Mouse (Mus musculus): ENCODE results near the gene Cyb561a3. TPM values are rescaled to one million over a fixed set of nuclear protein-coding genes. Genes with fewer than 3 reads are reported as not detected.

The Cyb561a3 gene
- polyA plus RNA-seq, 1 experiment from 2014 or later, result 13.5 TPM

DNA sequence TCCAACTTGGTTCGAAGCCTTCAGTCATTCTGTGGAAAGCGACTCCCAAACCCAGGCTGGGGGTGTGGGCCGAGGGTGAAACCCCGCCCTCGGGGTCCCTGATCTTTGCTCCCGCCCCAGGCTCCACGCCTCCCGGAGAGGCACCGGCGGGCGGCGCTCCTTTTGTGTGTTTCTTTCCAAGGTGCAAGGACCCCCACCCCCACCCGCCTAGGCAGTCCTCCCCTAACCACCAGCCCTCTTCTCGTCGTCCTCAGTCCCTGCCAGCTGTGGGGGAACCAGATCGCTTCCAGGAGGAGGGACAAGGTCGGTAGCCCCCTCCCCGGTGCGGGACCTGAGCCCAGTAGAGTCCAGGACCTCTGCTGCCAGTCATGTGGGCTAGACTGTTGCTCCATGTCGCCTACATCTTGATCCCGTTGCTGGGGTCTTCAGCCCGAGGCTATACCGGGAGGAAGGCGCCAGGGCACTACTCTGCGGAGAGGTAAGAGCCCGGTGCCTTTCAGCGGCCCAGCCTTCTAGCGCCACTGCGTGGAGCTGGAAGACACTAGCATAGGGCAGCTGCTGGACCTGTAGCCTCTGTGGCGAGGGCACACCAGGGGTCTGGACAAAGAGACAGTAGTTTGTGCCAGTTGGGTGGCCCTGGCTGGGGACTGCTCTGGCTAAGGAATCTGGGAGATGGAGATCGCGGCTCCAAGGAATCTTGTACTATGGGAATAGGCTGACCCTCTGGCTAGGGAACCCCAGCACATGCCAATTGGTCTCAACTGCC is 57.3 kb downstream of the Cyb561a3 start, which contains the start of gene Vwce:
Gene Vwce (plus strand): TSS at position 108 of the 766 bp plus-strand sequence.
- Histone ChIP-seq H3K27me3 (replicated peaks) (peaks cover 4% of the 10 kb centered on the region; the same call in 1 of the 2 replicates), H3K36me3 (peaks cover 27% of the 10 kb centered on the region), H3K4me3 (peak within 1 kb of the TSS; percentile 53), H3K4me1 (replicated peaks) (peaks cover 16% of the 10 kb centered on the region), H3K4me2 (peak within 1 kb of the TSS; percentile 98), H3K27ac (ENCODE audit: poor library complexity, severe bottlenecking) (no peak within 1 kb of the TSS), H3K9ac (peak within 1 kb of the TSS; percentile 73), H3K9me3 (replicated peaks) (no peaks in the 10 kb centered on the region)
- 2% methylated on average over 32 of the region's 32 CpGs for WGBS
- ATAC-seq (ENCODE audit: insufficient number of reproducible peaks, low FRiP score), result peak; percentile 84

DNA sequence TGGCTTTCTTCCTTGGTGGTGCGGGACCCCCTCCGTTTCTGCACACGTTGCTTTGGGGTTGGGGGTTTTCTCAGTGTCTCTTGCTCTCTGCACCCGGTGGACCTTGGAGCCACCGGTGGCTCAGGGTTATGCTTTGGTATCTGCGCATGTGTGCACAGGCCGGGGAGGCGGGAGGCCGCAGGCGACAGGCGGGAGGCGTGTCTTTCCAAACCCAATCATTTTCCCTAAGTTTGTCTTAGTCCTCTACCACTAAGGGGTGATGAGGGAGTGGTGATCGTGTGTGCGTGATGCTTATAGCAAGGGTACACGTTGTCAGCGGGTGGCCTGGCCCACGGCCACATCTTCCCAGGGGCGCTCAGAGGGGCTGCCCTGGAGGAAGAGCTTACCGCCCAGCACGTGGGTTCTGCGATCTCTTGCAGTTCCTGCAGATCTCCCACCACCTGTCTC is 57.9 kb downstream of the Cyb561a3 start:
- H3K27me3 ChIP-seq (replicated peaks), result peaks cover 4% of the 10 kb centered on the region; the same call in 1 of the 2 replicates
- peaks cover 16% of the 10 kb centered on the region for H3K4me1 ChIP-seq (replicated peaks)
- ATAC-seq (ENCODE audit: insufficient number of reproducible peaks, low FRiP score), result peak; percentile 89
- H3K27ac ChIP-seq (ENCODE audit: poor library complexity, severe bottlenecking), result no peak overlapping the region
- H3K36me3 ChIP-seq, result peaks cover 21% of the 10 kb centered on the region
- H3K9ac ChIP-seq, result peak overlapping the region; percentile 73
- peak overlapping the region; percentile 53 for H3K4me3 ChIP-seq
- 6% methylated on average over 21 of the region's 21 CpGs for WGBS
- peak overlapping the region; percentile 98 for H3K4me2 ChIP-seq
- no peaks in the 10 kb centered on the region for H3K9me3 ChIP-seq (replicated peaks)

DNA sequence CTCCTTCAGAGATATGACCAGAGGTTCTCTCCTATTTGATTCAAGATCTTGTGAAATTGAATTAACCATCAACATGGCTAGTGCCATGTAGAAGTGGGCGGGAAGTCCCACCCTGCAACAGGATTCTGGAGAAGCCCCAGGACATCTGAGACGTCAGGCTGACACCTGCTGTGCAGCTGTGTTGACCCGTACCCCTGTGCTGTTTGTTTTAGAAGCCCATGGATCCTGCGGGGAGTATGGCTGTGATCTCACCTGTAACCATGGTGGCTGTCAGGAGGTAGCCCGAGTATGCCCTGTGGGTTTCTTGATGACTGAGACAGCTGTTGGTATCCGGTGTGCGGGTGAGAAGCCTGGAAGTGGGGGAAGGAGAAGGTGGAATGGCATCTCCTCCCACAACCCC is 60.9 kb downstream of the Cyb561a3 start:
- H3K4me3 ChIP-seq, result no peak overlapping the region
- H3K36me3 ChIP-seq, result no peaks in the 10 kb centered on the region
- no peak for ATAC-seq (ENCODE audit: insufficient number of reproducible peaks, low FRiP score)
- no peak overlapping the region for H3K27ac ChIP-seq (ENCODE audit: poor library complexity, severe bottlenecking)
- peaks cover 11% of the 10 kb centered on the region for H3K27me3 ChIP-seq (replicated peaks)
- peaks cover 22% of the 10 kb centered on the region for H3K4me1 ChIP-seq (replicated peaks)
- no peak overlapping the region for H3K4me2 ChIP-seq
- H3K9me3 ChIP-seq (replicated peaks), result no peaks in the 10 kb centered on the region
- no peak overlapping the region for H3K9ac ChIP-seq
- 52% methylated on average over 7 of the region's 7 CpGs for WGBS

DNA sequence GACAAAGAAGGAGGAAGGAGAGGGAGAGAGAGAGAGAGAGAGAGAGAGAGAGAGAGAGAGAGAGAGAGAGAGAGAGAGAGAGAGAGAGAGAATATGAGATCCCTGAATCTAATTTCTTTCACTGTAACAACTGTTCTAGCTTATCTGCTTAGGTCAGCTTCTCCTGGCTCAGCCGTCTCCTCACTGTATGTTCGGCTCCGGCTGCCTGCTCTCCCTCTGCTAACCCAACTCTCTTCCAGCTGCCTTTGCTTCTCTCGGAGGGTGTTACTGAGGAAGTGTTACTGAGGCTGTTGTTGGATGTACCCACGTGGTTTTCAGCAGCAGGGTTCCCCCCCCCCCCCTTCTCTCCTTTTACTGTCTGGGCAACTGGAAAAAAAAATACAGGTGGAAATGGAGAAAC is 63.1 kb downstream of the Cyb561a3 start:
- Histone ChIP-seq H3K36me3 (no peaks in the 10 kb centered on the region), H3K27me3 (replicated peaks) (peaks cover 7% of the 10 kb centered on the region), H3K9ac (no peak overlapping the region), H3K9me3 (replicated peaks) (no peaks in the 10 kb centered on the region), H3K4me1 (replicated peaks) (peaks cover 11% of the 10 kb centered on the region), H3K4me3 (no peak overlapping the region), H3K4me2 (peak overlapping the region; percentile 33), H3K27ac (ENCODE audit: poor library complexity, severe bottlenecking) (no peak overlapping the region)
- no peak for ATAC-seq (ENCODE audit: insufficient number of reproducible peaks, low FRiP score)
- WGBS, result 2% methylated on average over 5 of the region's 5 CpGs

DNA sequence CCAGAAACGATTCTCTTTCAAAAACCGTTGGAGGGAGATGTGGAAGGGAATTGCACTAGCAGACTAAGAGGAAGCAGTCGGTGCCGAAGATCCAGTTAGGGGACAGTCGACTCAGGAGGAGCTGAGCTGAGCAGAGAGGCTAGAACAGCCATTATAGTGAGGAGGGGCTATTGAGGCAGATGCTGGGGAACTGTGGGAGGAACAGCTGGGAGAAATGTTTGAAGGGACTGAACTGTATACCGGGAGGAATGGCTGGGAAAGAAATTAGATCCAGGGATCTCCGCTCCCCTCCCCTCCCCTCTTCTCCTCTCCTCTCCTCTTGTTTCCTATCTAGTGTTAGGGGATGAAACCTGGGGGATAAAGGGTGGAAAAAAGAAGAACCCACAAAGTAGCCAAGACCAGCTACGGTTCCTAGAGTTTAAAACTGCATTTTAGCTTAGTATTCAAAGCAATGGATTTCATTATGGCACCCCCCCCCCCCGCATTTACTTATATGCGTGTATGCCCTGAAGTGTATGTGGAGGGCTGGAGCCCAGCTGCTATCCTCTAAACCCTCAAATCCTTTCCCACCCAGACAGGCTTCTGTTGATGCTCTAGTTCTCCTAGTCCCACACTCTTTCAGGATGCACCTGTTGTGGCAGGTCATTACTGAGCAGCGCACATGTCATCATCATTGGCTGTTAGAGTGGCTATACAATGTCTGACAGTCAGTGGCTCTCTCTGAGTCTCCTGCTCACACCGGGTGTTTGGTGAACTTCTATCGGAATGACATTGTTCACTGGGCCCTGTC is 63.8 kb downstream of the Cyb561a3 start:
- no peaks in the 10 kb centered on the region for H3K9me3 ChIP-seq (replicated peaks)
- peaks cover 7% of the 10 kb centered on the region for H3K27me3 ChIP-seq (replicated peaks)
- 50% methylated on average over 13 of the region's 13 CpGs for WGBS
- H3K4me2 ChIP-seq, result peak overlapping the region; percentile 33
- H3K27ac ChIP-seq (ENCODE audit: poor library complexity, severe bottlenecking), result no peak overlapping the region
- no peaks in the 10 kb centered on the region for H3K36me3 ChIP-seq
- H3K4me1 ChIP-seq (replicated peaks), result peaks cover 6% of the 10 kb centered on the region; the same call in 1 of the 2 replicates
- no peak overlapping the region for H3K4me3 ChIP-seq
- no peak for ATAC-seq (ENCODE audit: insufficient number of reproducible peaks, low FRiP score)
- H3K9ac ChIP-seq, result no peak overlapping the region

Other genes starting within 250 kb of the Cyb561a3 start
- 0.59 and 1.3 TPM in 2 replicates for gene Syt7, start 188.1 kb upstream of the Cyb561a3 start, polyA plus RNA-seq (2016; fragmentation: Nextera tagmentation; extraction: Ambion mirVana)
- 0.14 and 0.26 TPM in 2 replicates for gene Lrrc10b, start 119.7 kb upstream of the Cyb561a3 start, polyA plus RNA-seq (2016; fragmentation: Nextera tagmentation; extraction: Ambion mirVana)
- 0.14 TPM in 1 of 2 replicates, not detected in the other for gene Ppp1r32, start 94.2 kb upstream of the Cyb561a3 start, polyA plus RNA-seq (2016; fragmentation: Nextera tagmentation; extraction: Ambion mirVana)
- gene Cpsf7, start 51.9 kb upstream of the Cyb561a3 start, polyA plus RNA-seq (2016; fragmentation: Nextera tagmentation; extraction: Ambion mirVana), result 36.9 and 41.4 TPM in 2 replicates
- gene Sdhaf2, start 51.0 kb upstream of the Cyb561a3 start, polyA plus RNA-seq (2016; fragmentation: Nextera tagmentation; extraction: Ambion mirVana), result 48.4 and 52.1 TPM in 2 replicates
- gene Tmem216, start 20.9 kb upstream of the Cyb561a3 start, polyA plus RNA-seq (2016; fragmentation: Nextera tagmentation; extraction: Ambion mirVana), result 17.8 and 20.0 TPM in 2 replicates
- gene Tmem138, start 190 bp downstream of the Cyb561a3 start, polyA plus RNA-seq (2016; fragmentation: Nextera tagmentation; extraction: Ambion mirVana), result 26.2 and 26.5 TPM in 2 replicates
- 339 and 347 TPM in 2 replicates for gene Ddb1, start 28.2 kb downstream of the Cyb561a3 start, polyA plus RNA-seq (2016; fragmentation: Nextera tagmentation; extraction: Ambion mirVana)
- 11.9 and 12.4 TPM in 2 replicates for gene Tkfc, start 28.5 kb downstream of the Cyb561a3 start, polyA plus RNA-seq (2016; fragmentation: Nextera tagmentation; extraction: Ambion mirVana)
- 0.34 and 0.85 TPM in 2 replicates for gene Vwce, start 57.0 kb downstream of the Cyb561a3 start, polyA plus RNA-seq (2016; fragmentation: Nextera tagmentation; extraction: Ambion mirVana)
- gene Pga5, start 100.9 kb downstream of the Cyb561a3 start, polyA plus RNA-seq (2016; fragmentation: Nextera tagmentation; extraction: Ambion mirVana), result not detected in 2 replicates
- 29.0 and 31.2 TPM in 2 replicates for gene Vps37c, start 111.6 kb downstream of the Cyb561a3 start, polyA plus RNA-seq (2016; fragmentation: Nextera tagmentation; extraction: Ambion mirVana)
- gene Cd5, start 161.8 kb downstream of the Cyb561a3 start, polyA plus RNA-seq (2016; fragmentation: Nextera tagmentation; extraction: Ambion mirVana), result 0.19 and 0.55 TPM in 2 replicates

Measured in heart, embryonic 12.5 days (tissue).